Mouse (Mus musculus): ENCODE data around the gene Usp35. TPM values are rescaled to one million over a fixed set of nuclear protein-coding genes. Genes with fewer than 3 reads are reported as not detected.

Gene Usp35
- polyA plus RNA-seq, 1 experiment from 2014 or later = 2.3 TPM

DNA sequence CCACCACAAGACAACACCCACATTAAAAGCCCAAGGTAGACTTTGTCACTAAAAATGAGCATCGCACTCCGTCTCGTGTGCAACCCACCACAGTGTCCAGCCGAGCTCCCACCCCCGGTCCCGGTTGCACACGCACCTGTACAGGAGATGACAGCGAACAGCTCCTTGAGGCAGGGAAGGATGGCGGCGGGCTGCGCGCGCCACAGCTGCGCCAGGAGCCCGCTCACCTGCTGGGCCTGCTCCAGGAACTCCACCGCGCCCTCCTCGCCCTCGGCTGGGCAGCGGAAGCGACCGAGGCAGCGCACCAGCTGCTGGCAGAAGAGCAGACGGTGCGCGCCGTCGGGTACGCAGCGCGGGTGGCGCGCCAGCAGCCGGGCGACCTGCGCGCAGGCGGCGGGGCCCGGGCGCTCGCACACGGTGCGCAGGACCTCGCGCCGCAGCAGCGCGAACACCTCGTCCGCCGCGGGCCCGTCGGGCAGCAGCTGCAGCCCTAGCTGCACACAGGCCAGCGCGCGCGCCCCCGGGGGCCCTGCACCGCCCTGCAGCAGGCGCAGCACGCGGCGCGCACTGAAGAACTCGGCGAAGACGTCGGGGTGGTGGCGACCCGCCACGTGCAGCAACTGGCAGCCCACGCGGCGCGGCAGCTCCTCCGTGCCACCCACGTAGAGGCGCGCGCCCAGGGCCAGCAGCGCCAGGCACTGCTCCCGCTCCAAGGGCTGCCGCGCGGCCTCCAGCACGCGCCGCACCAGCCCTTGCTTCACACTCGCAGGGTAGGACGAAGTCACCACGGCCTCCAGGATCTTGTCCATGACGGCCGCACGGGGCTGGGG, 6.4 kb downstream of the Usp35 start:
- 0 out of 2 replicates have a peak overlapping the region, but pooled peaks have one; percentile 22 for H3K27ac ChIP-seq
- DNase-seq (ENCODE audit: low spot score) = no peak
- peaks cover 53% of the 10 kb centered on the region for H3K27me3 ChIP-seq (ENCODE audit: insufficient read depth, poor library complexity, severe bottlenecking)
- WGBS = 10% methylated on average over 96 of the region's 96 CpGs
- H3K9me3 ChIP-seq = no peaks in the 10 kb centered on the region
- H3K4me1 ChIP-seq = peaks cover 9% of the 10 kb centered on the region
- H3K36me3 ChIP-seq = peaks cover 3% of the 10 kb centered on the region; the same call in 1 of the 2 replicates
- H3K4me3 ChIP-seq = peak overlapping the region; percentile 58

- 85% methylated on average over 8 of the region's 8 CpGs for WGBS
- H3K27ac ChIP-seq = no peak overlapping the region
- H3K9me3 ChIP-seq = no peaks in the 10 kb centered on the region
- H3K27me3 ChIP-seq (ENCODE audit: insufficient read depth, poor library complexity, severe bottlenecking) = peaks cover 51% of the 10 kb centered on the region
- peaks cover 9% of the 10 kb centered on the region for H3K4me1 ChIP-seq
- DNase-seq (ENCODE audit: low spot score) = no peak
- H3K4me3 ChIP-seq = no peak overlapping the region
- H3K36me3 ChIP-seq = peaks cover 4% of the 10 kb centered on the region; the same call in 1 of the 2 replicates
These were observed 7.5 kb downstream of the Usp35 start for GRCm38 (mm10) chr7:97324342-97324741.

- H3K36me3 ChIP-seq = 0 out of 2 replicates have a peak, but pooled peaks cover 6% of the 10 kb centered on the region
- no peak overlapping the region for H3K27ac ChIP-seq
- H3K9me3 ChIP-seq = no peaks in the 10 kb centered on the region
- DNase-seq (ENCODE audit: low spot score) = no peak
- H3K4me1 ChIP-seq = no peaks in the 10 kb centered on the region
- no peaks in the 10 kb centered on the region for H3K27me3 ChIP-seq (ENCODE audit: insufficient read depth, poor library complexity, severe bottlenecking)
- H3K4me3 ChIP-seq = no peak overlapping the region
- WGBS = 73% methylated on average over 3 of the region's 3 CpGs
These were observed 14.1 kb downstream of the Usp35 start for GRCm38 (mm10) chr7:97317706-97318105.

DNA sequence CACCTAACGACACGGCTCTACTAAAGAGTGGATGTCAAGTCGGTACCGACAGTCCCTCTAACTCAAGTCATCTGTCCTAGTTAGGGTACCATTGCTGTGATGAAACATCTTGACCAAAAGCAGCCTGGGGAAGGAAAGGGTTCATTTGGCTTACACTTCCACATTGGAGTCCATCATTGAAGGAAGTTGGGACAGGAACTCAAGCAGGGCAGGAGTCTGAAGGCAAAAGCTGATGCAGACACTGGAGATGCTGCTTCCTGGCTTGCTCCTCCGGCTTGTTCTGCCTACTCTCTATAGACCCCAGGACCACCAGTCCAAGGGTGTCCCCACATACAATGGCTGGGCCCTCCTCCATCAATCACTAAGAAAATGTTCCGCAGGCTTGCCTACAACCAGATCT, 16.2 kb downstream of the Usp35 start:
- Histone ChIP-seq H3K27ac (no peak overlapping the region), H3K4me1 (no peaks in the 10 kb centered on the region), H3K36me3 (peaks cover 26% of the 10 kb centered on the region), H3K27me3 (ENCODE audit: insufficient read depth, poor library complexity, severe bottlenecking) (no peaks in the 10 kb centered on the region), H3K9me3 (no peaks in the 10 kb centered on the region), H3K4me3 (no peak overlapping the region)
- 86% methylated on average over 6 of the region's 6 CpGs for WGBS
- no peak for DNase-seq (ENCODE audit: low spot score)

DNA sequence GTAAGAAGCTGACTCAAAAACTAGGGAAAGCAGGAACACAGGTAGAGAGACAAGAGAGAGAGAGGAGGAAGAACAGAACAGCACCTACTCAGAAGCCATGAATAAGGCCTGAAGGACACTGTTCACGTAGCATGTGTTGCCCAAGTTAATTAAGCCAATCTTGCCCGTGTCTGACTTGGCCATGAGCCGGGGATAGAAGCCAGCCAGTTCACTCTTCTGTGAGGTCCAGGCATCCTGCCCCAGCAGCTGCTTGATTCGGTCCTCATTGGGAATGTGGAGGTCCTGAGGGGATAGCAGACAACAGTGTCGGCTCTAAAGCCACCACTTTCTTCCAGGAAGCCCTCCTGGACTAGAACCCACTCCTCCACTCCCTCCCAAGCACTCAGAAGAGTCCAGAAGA, 17.2 kb downstream of the Usp35 start:
- H3K27ac ChIP-seq = no peak overlapping the region
- H3K4me3 ChIP-seq = no peak overlapping the region
- no peaks in the 10 kb centered on the region for H3K9me3 ChIP-seq
- no peak for DNase-seq (ENCODE audit: low spot score)
- 82% methylated on average over 5 of the region's 5 CpGs for WGBS
- H3K4me1 ChIP-seq = no peaks in the 10 kb centered on the region
- H3K36me3 ChIP-seq = peaks cover 35% of the 10 kb centered on the region
- no peaks in the 10 kb centered on the region for H3K27me3 ChIP-seq (ENCODE audit: insufficient read depth, poor library complexity, severe bottlenecking)

DNA sequence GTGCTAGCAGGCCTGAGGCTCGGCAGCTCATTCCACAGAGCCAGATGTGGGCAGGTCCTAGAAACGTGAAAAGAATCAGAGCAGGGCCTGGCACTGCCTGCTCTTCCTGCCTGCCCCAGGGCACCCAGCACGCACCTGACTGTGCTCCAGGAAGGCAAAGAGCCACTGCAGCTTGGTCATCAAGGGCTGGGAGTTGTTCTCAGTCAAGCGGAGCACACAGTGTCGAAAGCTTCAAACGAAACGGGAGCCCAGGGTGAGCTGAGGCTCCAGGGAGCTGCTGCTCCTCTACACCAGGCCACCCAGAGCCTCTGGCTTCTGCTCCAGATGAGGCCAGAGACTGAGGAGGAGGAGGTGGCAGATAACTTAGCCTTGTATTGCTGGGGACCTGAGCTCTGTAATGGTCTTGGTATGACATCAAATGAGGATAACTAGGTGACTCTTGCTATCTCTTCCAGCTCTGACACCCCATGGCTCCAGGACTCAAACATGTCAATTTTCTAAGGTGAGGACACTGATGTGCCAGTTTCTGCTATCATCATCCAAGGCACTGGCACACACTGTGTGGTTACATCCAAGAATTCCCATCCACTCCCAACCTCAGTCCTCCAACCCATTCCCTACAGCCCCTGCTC, 18.3 kb downstream of the Usp35 start:
- Histone ChIP-seq H3K27ac (no peak overlapping the region), H3K4me3 (no peak overlapping the region), H3K4me1 (no peaks in the 10 kb centered on the region), H3K36me3 (peaks cover 43% of the 10 kb centered on the region), H3K9me3 (no peaks in the 10 kb centered on the region), H3K27me3 (ENCODE audit: insufficient read depth, poor library complexity, severe bottlenecking) (no peaks in the 10 kb centered on the region)
- 73% methylated on average over 7 of the region's 7 CpGs for WGBS
- no peak for DNase-seq (ENCODE audit: low spot score)

DNA sequence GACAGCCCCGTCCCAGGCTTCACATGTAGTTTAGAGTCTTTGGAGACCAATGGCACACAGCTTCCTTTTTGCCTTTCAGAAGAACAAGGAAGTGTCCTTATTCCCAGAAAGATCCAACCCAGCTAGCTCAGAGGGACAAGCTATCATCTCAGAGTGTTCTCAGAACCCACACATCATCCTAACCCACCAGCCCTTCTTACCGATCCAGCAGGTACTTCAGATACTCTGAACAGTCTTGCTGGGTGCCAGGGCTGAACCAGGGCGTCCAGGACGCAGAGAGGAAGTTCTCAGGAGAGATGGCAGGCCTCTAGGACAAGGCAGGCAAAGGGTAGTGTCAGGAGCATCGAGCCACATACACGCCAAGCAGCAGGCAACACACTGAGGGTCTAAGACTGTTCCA, 19.0 kb downstream of the Usp35 start:
- no peaks in the 10 kb centered on the region for H3K27me3 ChIP-seq (ENCODE audit: insufficient read depth, poor library complexity, severe bottlenecking)
- no peaks in the 10 kb centered on the region for H3K4me1 ChIP-seq
- H3K27ac ChIP-seq = no peak overlapping the region
- peaks cover 49% of the 10 kb centered on the region for H3K36me3 ChIP-seq
- WGBS = 85% methylated on average over 6 of the region's 6 CpGs
- H3K9me3 ChIP-seq = no peaks in the 10 kb centered on the region
- DNase-seq (ENCODE audit: low spot score) = no peak
- no peak overlapping the region for H3K4me3 ChIP-seq

DNA sequence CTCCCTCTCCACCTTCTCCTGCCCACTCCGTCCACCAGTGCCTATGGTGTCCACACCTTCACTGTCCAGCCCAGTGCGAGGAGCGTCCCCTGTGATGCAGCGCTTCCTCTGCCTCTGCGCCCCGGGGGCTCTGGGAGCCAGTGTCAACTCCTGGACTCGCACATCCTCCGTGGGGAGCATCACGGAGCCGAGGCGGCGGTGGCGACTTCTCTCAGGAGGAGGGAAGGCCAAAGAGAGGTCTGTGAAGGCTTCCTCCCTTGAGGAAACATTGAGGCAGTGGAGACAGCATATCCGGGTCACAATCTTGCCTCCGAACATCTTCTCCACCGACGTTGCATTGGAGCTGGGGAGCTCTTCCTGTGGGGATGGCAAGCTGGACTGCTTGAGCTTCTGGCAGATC, 19.6 kb downstream of the Usp35 start:
- no peaks in the 10 kb centered on the region for H3K27me3 ChIP-seq (ENCODE audit: insufficient read depth, poor library complexity, severe bottlenecking)
- no peaks in the 10 kb centered on the region for H3K4me1 ChIP-seq
- WGBS = 87% methylated on average over 17 of the region's 17 CpGs
- no peak for DNase-seq (ENCODE audit: low spot score)
- no peak overlapping the region for H3K27ac ChIP-seq
- no peak overlapping the region for H3K4me3 ChIP-seq
- H3K9me3 ChIP-seq = no peaks in the 10 kb centered on the region
- H3K36me3 ChIP-seq = peaks cover 54% of the 10 kb centered on the region

GRCm38 (mm10) chr7:97311620-97312019, 20.2 kb downstream of the Usp35 start:
- Histone ChIP-seq H3K27ac (no peak overlapping the region), H3K27me3 (ENCODE audit: insufficient read depth, poor library complexity, severe bottlenecking) (no peaks in the 10 kb centered on the region), H3K9me3 (no peaks in the 10 kb centered on the region), H3K4me3 (no peak overlapping the region), H3K36me3 (peaks cover 59% of the 10 kb centered on the region), H3K4me1 (no peaks in the 10 kb centered on the region)
- 88% methylated on average over 14 of the region's 14 CpGs for WGBS
- no peak for DNase-seq (ENCODE audit: low spot score)

GRCm38 (mm10) chr7:97310341-97310635, 21.5 kb downstream of the Usp35 start:
- no peak overlapping the region for H3K27ac ChIP-seq
- DNase-seq (ENCODE audit: low spot score) = peak; percentile 55
- no peaks in the 10 kb centered on the region for H3K4me1 ChIP-seq
- peaks cover 73% of the 10 kb centered on the region for H3K36me3 ChIP-seq
- no peaks in the 10 kb centered on the region for H3K27me3 ChIP-seq (ENCODE audit: insufficient read depth, poor library complexity, severe bottlenecking)
- H3K9me3 ChIP-seq = no peaks in the 10 kb centered on the region
- WGBS = 79% methylated on average over 3 of the region's 3 CpGs
- H3K4me3 ChIP-seq = no peak overlapping the region

- H3K36me3 ChIP-seq = peaks cover 79% of the 10 kb centered on the region
- no peaks in the 10 kb centered on the region for H3K9me3 ChIP-seq
- H3K27me3 ChIP-seq (ENCODE audit: insufficient read depth, poor library complexity, severe bottlenecking) = no peaks in the 10 kb centered on the region
- no peak overlapping the region for H3K4me3 ChIP-seq
- DNase-seq (ENCODE audit: low spot score) = peak; percentile 62
- 83% methylated on average over 4 of the region's 4 CpGs for WGBS
- no peaks in the 10 kb centered on the region for H3K4me1 ChIP-seq
- no peak overlapping the region for H3K27ac ChIP-seq
These were observed 22.1 kb downstream of the Usp35 start for GRCm38 (mm10) chr7:97309461-97310340.

GRCm38 (mm10) chr7:97307546-97307945, 24.3 kb downstream of the Usp35 start:
- peak; percentile 52 for DNase-seq (ENCODE audit: low spot score)
- Histone ChIP-seq H3K4me1 (no peaks in the 10 kb centered on the region), H3K36me3 (peaks cover 97% of the 10 kb centered on the region), H3K9me3 (no peaks in the 10 kb centered on the region), H3K27me3 (ENCODE audit: insufficient read depth, poor library complexity, severe bottlenecking) (no peaks in the 10 kb centered on the region), H3K4me3 (no peak overlapping the region), H3K27ac (no peak overlapping the region)
- WGBS = 96% methylated on average over 1 of the region's 1 CpGs

GRCm38 (mm10) chr7:97306813-97307212, 25.0 kb downstream of the Usp35 start:
- DNase-seq (ENCODE audit: low spot score) = peak; percentile 35
- no peak overlapping the region for H3K27ac ChIP-seq
- WGBS = 86% methylated on average over 2 of the region's 2 CpGs
- no peak overlapping the region for H3K4me3 ChIP-seq
- H3K27me3 ChIP-seq (ENCODE audit: insufficient read depth, poor library complexity, severe bottlenecking) = no peaks in the 10 kb centered on the region
- peaks cover 96% of the 10 kb centered on the region for H3K36me3 ChIP-seq
- H3K9me3 ChIP-seq = no peaks in the 10 kb centered on the region
- H3K4me1 ChIP-seq = no peaks in the 10 kb centered on the region
